Mouse (Mus musculus) kidney, adult 2 months (tissue): ENCODE measurements around the gene 1700024B05Rik. TPM values are rescaled to one million over a fixed set of nuclear protein-coding genes. Genes with fewer than 3 reads are reported as not detected.
"Not testable (repeated sequence)": the region's sequence is repeated elsewhere in the genome, so short reads cannot be mapped to it uniquely, and the experiment has no call there.

ENCODE experiments used
- DNase-seq: peaks from one replicate; pipeline ENCODE4 v3.0.0; 2021
- H3K27ac ChIP-seq: fragments of 200-500 bp; 2 replicates; pipeline ENCODE4 v1.5.1; 2012; ENCODE audit warnings: low read depth, low read length, control low read depth, inconsistent platforms; ENCODE audit not compliant: insufficient read depth
- H3K27me3 ChIP-seq: fragments of 200-500 bp; replicated peaks from 2 replicates; pipeline ENCODE4 v1.6.1; 2012; ENCODE audit warnings: mild to moderate bottlenecking, moderate library complexity, low read length, inconsistent platforms; ENCODE audit not compliant: control insufficient read depth, insufficient read depth
- H3K36me3 ChIP-seq: fragments of 200-500 bp; 2 replicates; pipeline ENCODE4 v1.6.1; 2012; ENCODE audit warnings: mild to moderate bottlenecking, moderate library complexity, low read length, inconsistent platforms; ENCODE audit not compliant: control insufficient read depth, insufficient read depth
- H3K4me1 ChIP-seq: fragments of 200-500 bp; 2 replicates; pipeline ENCODE4 v1.6.1; 2011; ENCODE audit warnings: low read length; ENCODE audit not compliant: control insufficient read depth, insufficient read depth
- H3K4me3 ChIP-seq: fragments of 200-500 bp; 2 replicates; pipeline ENCODE4 v1.5.1; 2011; ENCODE audit warnings: mild to moderate bottlenecking, low read depth, low read length, control low read depth; ENCODE audit not compliant: insufficient read depth
- WGBS: fragments of 180-500 bp; shearing (Covaris S2); methylation state at CpG from one replicate; pipeline ENCODE4 v1.1.7; 2018; 5-methylcytosine and 5-hydroxymethylcytosine counted together
- polyA plus RNA-seq: library from polyadenylated mRNA; depleted of rRNA; stranded (reverse); fragments of >200 nt; gene quantifications from 2 replicates; pipeline ENCODE4 v1.2.3, GENCODE M21; 2012; rRNA removed

1700024B05Rik gene
- polyA plus RNA-seq = not detected in 2 replicates

GRCm38 (mm10) chr14:41943695-41944094, at the start of gene 1700024B05Rik:
Gene 1700024B05Rik, plus strand, starts transcription at chr14:41943995.
- H3K4me3 ChIP-seq, DNase-seq, H3K4me1 ChIP-seq, H3K27me3 ChIP-seq, H3K36me3 ChIP-seq, H3K27ac ChIP-seq: not testable (repeated sequence)
- WGBS = 100% methylated on average over 2 of the region's 2 CpGs

- not testable (repeated sequence) for H3K27ac ChIP-seq, H3K27me3 ChIP-seq, H3K4me3 ChIP-seq, H3K36me3 ChIP-seq, H3K4me1 ChIP-seq, DNase-seq
- no CpG with 5 or more reads among the region's 2 CpGs for WGBS
Measured at GRCm38 (mm10) chr14:41907190-41907589, 36.6 kb upstream of the 1700024B05Rik start, which contains the start of gene Gm7980. Gene Gm7980, minus strand, starts transcription at chr14:41907290.

- no CpG with 5 or more reads among the region's 1 CpGs for WGBS
Measured at GRCm38 (mm10) chr14:41924649-41925048, 19.1 kb upstream of the 1700024B05Rik start, which contains the start of gene 1700049E17Rik1. Gene 1700049E17Rik1, plus strand, starts transcription at chr14:41924949.

GRCm38 (mm10) chr14:41964095-41964494, 20.3 kb downstream of the 1700024B05Rik start:
- not testable (repeated sequence) for DNase-seq, H3K4me1 ChIP-seq, H3K27ac ChIP-seq, H3K4me3 ChIP-seq, H3K36me3 ChIP-seq, H3K27me3 ChIP-seq
- 63% methylated on average over 4 of the region's 4 CpGs for WGBS

More at GRCm38 (mm10) chr14:41924649-41925048, 19.1 kb upstream of the 1700024B05Rik start, which contains the start of gene 1700049E17Rik1:
- not testable (repeated sequence) for H3K27ac ChIP-seq, H3K4me1 ChIP-seq, H3K27me3 ChIP-seq, H3K4me3 ChIP-seq, DNase-seq, H3K36me3 ChIP-seq

- not testable (repeated sequence) for H3K4me1 ChIP-seq, H3K27me3 ChIP-seq, H3K36me3 ChIP-seq, H3K27ac ChIP-seq, DNase-seq, H3K4me3 ChIP-seq
- 84% methylated on average over 1 of the region's 1 CpGs for WGBS
Measured at GRCm38 (mm10) chr14:41967827-41968226, 24.0 kb downstream of the 1700024B05Rik start, which contains the start of gene Gm6401. Gene Gm6401, minus strand, starts transcription at chr14:41967927.

- not testable (repeated sequence) for H3K27me3 ChIP-seq
- WGBS = 62% methylated on average over 3 of the region's 3 CpGs
Measured at GRCm38 (mm10) chr14:41968596-41968995, 24.8 kb downstream of the 1700024B05Rik start.

GRCm38 (mm10) chr14:41983225-41983624, 39.4 kb downstream of the 1700024B05Rik start, which contains the start of gene Gm3543:
Gene Gm3543, minus strand, starts transcription at chr14:41983325.
- not testable (repeated sequence) for H3K4me3 ChIP-seq, H3K27ac ChIP-seq, H3K27me3 ChIP-seq, H3K36me3 ChIP-seq, DNase-seq, H3K4me1 ChIP-seq
- WGBS = 67% methylated on average over 1 of the region's 1 CpGs

More at GRCm38 (mm10) chr14:41968596-41968995, 24.8 kb downstream of the 1700024B05Rik start:
- not testable (repeated sequence) for H3K27ac ChIP-seq, DNase-seq, H3K4me3 ChIP-seq, H3K4me1 ChIP-seq, H3K36me3 ChIP-seq

Other genes starting within 250 kb of the 1700024B05Rik start
- not detected in 2 replicates for gene Gm8068, start 242.1 kb upstream of the 1700024B05Rik start, polyA plus RNA-seq
- not detected in 2 replicates for gene Gm7929, start 193.4 kb upstream of the 1700024B05Rik start, polyA plus RNA-seq
- not detected in 2 replicates for gene Gm47189, start 171.6 kb upstream of the 1700024B05Rik start, polyA plus RNA-seq
- gene Gm7980, start 36.7 kb upstream of the 1700024B05Rik start, polyA plus RNA-seq = not detected in 2 replicates
- gene 1700049E17Rik1, start 19.0 kb upstream of the 1700024B05Rik start, polyA plus RNA-seq = not detected in 2 replicates
- not detected in 2 replicates for gene Gm6401, start 23.9 kb downstream of the 1700024B05Rik start, polyA plus RNA-seq
- gene Gm3543, start 39.3 kb downstream of the 1700024B05Rik start, polyA plus RNA-seq = not detected in 2 replicates
- not detected in 2 replicates for gene Gm7951, start 173.4 kb downstream of the 1700024B05Rik start, polyA plus RNA-seq
- not detected in 2 replicates for gene Gm17027, start 218.6 kb downstream of the 1700024B05Rik start, polyA plus RNA-seq
- not detected in 2 replicates for gene Gm3573, start 246.8 kb downstream of the 1700024B05Rik start, polyA plus RNA-seq